Mouse (Mus musculus) stomach, embryonic 14.5 days (tissue): ENCODE measurements around the gene Cit. TPM values are rescaled to one million over a fixed set of nuclear protein-coding genes. Genes with fewer than 3 reads are reported as not detected.

ENCODE experiments used
- ATAC-seq: fragments of 200-750 bp; cut with Nextera tagmentation; 2 replicates; pipeline ENCODE4 v1.8.0; 2017; ENCODE audit warnings: low read depth, moderate TSS enrichment; ENCODE audit not compliant: insufficient number of reproducible peaks, insufficient read depth, low FRiP score
- H3K27ac ChIP-seq: fragments of 300-500 bp; sonication (generic); 2 replicates; pipeline ENCODE4 v1.5.1; 2014; ENCODE audit warnings: mild to moderate bottlenecking, low read length, moderate library complexity, mixed read lengths
- H3K27me3 ChIP-seq: fragments of 300-500 bp; sonication (generic); 2 replicates; pipeline ENCODE4 v1.6.1; 2014; ENCODE audit warnings: low read length, control low read depth, mixed read lengths; ENCODE audit not compliant: control insufficient read depth, insufficient read depth
- H3K36me3 ChIP-seq: fragments of 300-500 bp; sonication (generic); 2 replicates; pipeline ENCODE4 v1.6.1; 2014; ENCODE audit warnings: mild to moderate bottlenecking, control low read depth, low read length, moderate library complexity, mixed read lengths; ENCODE audit not compliant: control insufficient read depth, insufficient read depth
- H3K4me1 ChIP-seq: fragments of 300-500 bp; sonication (generic); 2 replicates; pipeline ENCODE4 v1.6.1; 2014; ENCODE audit warnings: low read length, control low read depth, mixed read lengths; ENCODE audit not compliant: control insufficient read depth, insufficient read depth
- H3K4me2 ChIP-seq: fragments of 300-500 bp; sonication (generic); replicated peaks from 2 replicates; pipeline ENCODE4 v1.6.1; 2014; ENCODE audit warnings: low read depth, low read length, control low read depth
- H3K4me3 ChIP-seq: fragments of 300-500 bp; sonication (generic); 2 replicates; pipeline ENCODE4 v1.5.1; 2014; ENCODE audit warnings: low read depth, low read length, control low read depth
- H3K9ac ChIP-seq: fragments of 300-500 bp; sonication (generic); replicated peaks from 2 replicates; pipeline ENCODE4 v1.6.1; 2014; ENCODE audit warnings: low read depth, mild to moderate bottlenecking, control low read depth, low read length, moderate library complexity, mixed read lengths
- H3K9me3 ChIP-seq: fragments of 300-500 bp; sonication (generic); 2 replicates; pipeline ENCODE4 v1.6.1; 2016; ENCODE audit warnings: low read depth, low read length, control low read depth; ENCODE audit not compliant: control insufficient read depth
- WGBS: fragments of 180-500 bp; shearing (Covaris S2); extraction: QIAGEN DNeasy Blood & Tissue Kit; methylation state at CpG from one replicate; pipeline ENCODE4 v1.1.7; 2014; 5-methylcytosine and 5-hydroxymethylcytosine counted together
- polyA plus RNA-seq: library from polyadenylated mRNA; unstranded; fragments of >200 nt; fragmentation: Nextera tagmentation; extraction: Ambion mirVana; gene quantifications from 2 replicates; pipeline ENCODE4 v1.2.1, GENCODE M21; 2014

The Cit gene
- polyA plus RNA-seq, 1 experiment from 2014 or later = 29.7 TPM

- Histone ChIP-seq H3K27ac (no peak overlapping the region), H3K9ac (no peak overlapping the region), H3K4me3 (no peak overlapping the region), H3K27me3 (no peaks in the 10 kb centered on the region), H3K4me1 (no peaks in the 10 kb centered on the region), H3K4me2 (no peak overlapping the region), H3K9me3 (no peaks in the 10 kb centered on the region), H3K36me3 (peaks cover 20% of the 10 kb centered on the region)
- 81% methylated on average over 16 of the region's 16 CpGs for WGBS
- no peak for ATAC-seq
Observed at GRCm38 (mm10) chr5:115928786-115929507, 83.9 kb downstream of the Cit start.

- no peak overlapping the region for H3K4me2 ChIP-seq
- no peaks in the 10 kb centered on the region for H3K27me3 ChIP-seq
- no peaks in the 10 kb centered on the region for H3K9me3 ChIP-seq
- H3K27ac ChIP-seq = no peak overlapping the region
- peaks cover 13% of the 10 kb centered on the region for H3K36me3 ChIP-seq
- ATAC-seq = no peak
- no peaks in the 10 kb centered on the region for H3K4me1 ChIP-seq
- H3K9ac ChIP-seq = no peak overlapping the region
- WGBS = 96% methylated on average over 11 of the region's 11 CpGs
- H3K4me3 ChIP-seq = no peak overlapping the region
Observed at GRCm38 (mm10) chr5:115932325-115932724, 87.2 kb downstream of the Cit start.

GRCm38 (mm10) chr5:115936851-115937250 is 91.8 kb downstream of the Cit start:
- Histone ChIP-seq H3K9ac (no peak overlapping the region), H3K4me1 (no peaks in the 10 kb centered on the region), H3K36me3 (peaks cover 7% of the 10 kb centered on the region), H3K9me3 (no peaks in the 10 kb centered on the region), H3K4me3 (no peak overlapping the region), H3K27ac (no peak overlapping the region), H3K27me3 (no peaks in the 10 kb centered on the region), H3K4me2 (no peak overlapping the region)
- ATAC-seq = no peak
- WGBS = 92% methylated on average over 15 of the region's 15 CpGs

GRCm38 (mm10) chr5:115937566-115937965 is 92.5 kb downstream of the Cit start:
- no peak overlapping the region for H3K27ac ChIP-seq
- peaks cover 10% of the 10 kb centered on the region for H3K36me3 ChIP-seq
- H3K9ac ChIP-seq = no peak overlapping the region
- H3K4me3 ChIP-seq = no peak overlapping the region
- WGBS = 91% methylated on average over 6 of the region's 6 CpGs
- no peaks in the 10 kb centered on the region for H3K4me1 ChIP-seq
- H3K9me3 ChIP-seq = no peaks in the 10 kb centered on the region
- no peak overlapping the region for H3K4me2 ChIP-seq
- H3K27me3 ChIP-seq = no peaks in the 10 kb centered on the region
- no peak for ATAC-seq

DNA sequence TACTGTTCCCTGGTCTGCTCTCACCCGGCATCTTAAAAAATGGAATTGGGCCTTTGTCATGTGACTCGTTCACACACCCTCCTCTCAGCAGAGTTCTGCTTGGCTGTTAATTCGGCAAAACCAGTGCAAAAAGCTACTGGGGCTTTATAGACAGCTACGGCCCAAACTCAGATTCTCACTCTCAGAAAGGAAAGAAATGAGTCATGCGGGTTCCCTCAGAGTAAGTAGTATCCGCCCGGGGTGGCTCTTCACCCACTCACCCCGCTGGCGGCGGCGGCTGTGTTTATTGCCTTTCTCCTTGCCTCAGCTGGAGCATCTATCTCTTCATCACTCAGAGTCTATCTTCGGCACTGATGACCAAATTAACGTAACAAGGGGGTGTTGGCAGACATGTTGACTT is 93.9 kb downstream of the Cit start:
- H3K4me1 ChIP-seq = no peaks in the 10 kb centered on the region
- no peak overlapping the region for H3K4me3 ChIP-seq
- H3K36me3 ChIP-seq = peaks cover 13% of the 10 kb centered on the region
- H3K9ac ChIP-seq = no peak overlapping the region
- ATAC-seq = no peak
- H3K27ac ChIP-seq = no peak overlapping the region
- no peaks in the 10 kb centered on the region for H3K9me3 ChIP-seq
- WGBS = 92% methylated on average over 13 of the region's 13 CpGs
- no peaks in the 10 kb centered on the region for H3K27me3 ChIP-seq
- H3K4me2 ChIP-seq = no peak overlapping the region

DNA sequence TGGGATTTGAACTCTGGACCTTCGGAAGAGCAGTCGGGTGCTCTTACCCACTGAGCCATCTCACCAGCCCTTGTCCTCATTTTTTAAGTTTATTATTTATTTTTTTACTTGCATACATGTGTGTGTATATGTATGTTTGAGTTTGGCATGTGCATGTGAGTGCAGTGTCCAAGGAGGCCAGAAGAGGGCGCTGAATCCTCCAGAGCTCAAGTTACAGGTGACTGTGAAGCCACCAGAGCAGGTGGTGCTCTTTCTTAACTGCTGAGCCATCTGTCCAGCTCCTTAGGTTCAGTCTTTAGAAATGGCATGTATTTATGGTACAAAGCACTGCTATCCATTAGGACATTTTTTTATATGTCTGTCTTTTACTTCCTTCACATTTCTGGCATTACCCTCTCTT is 97.3 kb downstream of the Cit start:
- no peaks in the 10 kb centered on the region for H3K27me3 ChIP-seq
- no peaks in the 10 kb centered on the region for H3K4me1 ChIP-seq
- H3K36me3 ChIP-seq = peaks cover 22% of the 10 kb centered on the region
- 93% methylated on average over 3 of the region's 3 CpGs for WGBS
- no peak overlapping the region for H3K9ac ChIP-seq
- H3K9me3 ChIP-seq = no peaks in the 10 kb centered on the region
- ATAC-seq = no peak
- H3K27ac ChIP-seq = no peak overlapping the region
- no peak overlapping the region for H3K4me3 ChIP-seq
- H3K4me2 ChIP-seq = no peak overlapping the region

DNA sequence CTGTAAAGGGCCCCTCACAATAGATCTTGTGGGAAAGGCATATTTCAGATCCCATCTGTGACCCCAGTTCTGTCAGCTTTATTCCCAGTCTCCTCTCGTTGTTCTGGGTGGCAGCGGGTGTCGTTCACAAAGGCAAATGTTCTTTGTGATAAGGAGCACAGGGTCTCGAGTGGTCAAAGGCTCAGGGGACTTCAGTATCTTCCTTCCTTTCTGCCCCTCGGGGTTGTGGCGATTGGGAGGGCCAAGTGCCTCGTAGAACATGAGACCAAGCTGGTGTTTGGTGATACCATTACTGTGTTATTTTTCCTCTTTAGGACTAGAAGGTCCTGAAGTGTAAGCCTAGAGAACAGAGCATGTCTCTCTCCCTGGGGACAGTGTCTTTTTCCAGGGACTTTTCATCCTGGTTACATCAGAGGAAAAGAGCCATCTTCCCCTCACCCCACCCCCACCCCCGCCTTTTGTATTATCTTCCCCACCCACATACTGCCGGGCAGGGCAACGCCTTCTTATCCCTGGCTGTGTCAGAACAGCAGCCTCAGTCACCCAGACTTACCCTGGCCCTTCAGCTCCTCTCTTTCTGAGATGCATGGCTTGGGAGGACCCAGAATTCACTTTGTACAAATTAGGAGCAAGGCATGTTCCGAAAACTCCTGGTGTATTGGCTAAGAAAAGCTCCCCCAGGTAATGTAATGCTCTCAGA is 99.9 kb downstream of the Cit start:
- H3K9ac ChIP-seq = no peak overlapping the region
- H3K36me3 ChIP-seq = peaks cover 17% of the 10 kb centered on the region
- WGBS = 69% methylated on average over 11 of the region's 11 CpGs
- no peaks in the 10 kb centered on the region for H3K4me1 ChIP-seq
- no peak for ATAC-seq
- H3K4me3 ChIP-seq = no peak overlapping the region
- H3K27ac ChIP-seq = no peak overlapping the region
- H3K27me3 ChIP-seq = no peaks in the 10 kb centered on the region
- no peak overlapping the region for H3K4me2 ChIP-seq
- no peaks in the 10 kb centered on the region for H3K9me3 ChIP-seq

DNA sequence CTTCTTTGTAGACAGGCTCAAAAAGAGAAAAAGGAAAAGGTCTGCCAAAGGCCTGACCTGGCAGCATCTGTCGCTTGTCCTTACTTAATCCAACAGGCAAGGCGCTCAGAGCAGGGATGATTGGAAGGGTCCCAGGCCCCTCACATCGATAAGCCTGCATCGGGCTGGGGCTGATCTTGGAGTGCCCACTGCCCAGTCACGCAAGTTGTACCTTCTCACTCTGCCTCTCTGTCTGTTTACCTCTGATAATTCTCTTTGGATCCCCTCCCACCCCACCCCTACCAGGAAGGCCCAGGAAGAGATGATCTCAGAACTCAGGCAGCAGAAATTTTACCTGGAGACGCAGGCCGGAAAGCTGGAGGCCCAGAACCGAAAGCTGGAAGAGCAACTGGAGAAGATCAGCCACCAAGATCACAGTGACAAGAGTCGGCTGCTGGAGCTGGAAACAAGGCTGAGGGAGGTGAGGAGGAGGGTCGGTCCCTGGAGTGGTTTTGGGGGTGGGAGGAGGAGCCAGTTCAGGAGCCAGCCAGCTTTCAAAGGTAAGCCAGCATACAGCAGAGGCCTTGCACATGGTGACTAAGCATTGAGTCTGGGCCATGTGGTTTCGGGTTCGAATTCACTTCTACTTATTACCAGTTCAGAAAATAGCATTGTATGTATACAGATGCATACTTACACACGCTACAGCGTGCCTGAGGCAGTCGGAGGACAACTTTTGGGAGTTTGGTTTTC is 102.7 kb downstream of the Cit start:
- no peak overlapping the region for H3K4me2 ChIP-seq
- no peak overlapping the region for H3K9ac ChIP-seq
- 80% methylated on average over 15 of the region's 15 CpGs for WGBS
- no peak overlapping the region for H3K4me3 ChIP-seq
- no peaks in the 10 kb centered on the region for H3K9me3 ChIP-seq
- no peak for ATAC-seq
- no peak overlapping the region for H3K27ac ChIP-seq
- H3K36me3 ChIP-seq = peaks cover 21% of the 10 kb centered on the region
- H3K4me1 ChIP-seq = no peaks in the 10 kb centered on the region
- no peaks in the 10 kb centered on the region for H3K27me3 ChIP-seq
